Mouse (Mus musculus) forebrain, embryonic 10.5 days (tissue): ENCODE results near the gene Mrps27. TPM values are rescaled to one million over a fixed set of nuclear protein-coding genes. Genes with fewer than 3 reads are reported as not detected.

Source experiments
- DNase-seq: peaks from one replicate; pipeline ENCODE4 v3.0.0-alpha.2; 2017; ENCODE audit warnings: low spot score; ENCODE audit errors: extremely low spot score
- H3K27ac ChIP-seq: fragments of 300-500 bp; sonication (generic); 2 replicates; pipeline ENCODE4 v1.5.1; 2016; ENCODE audit warnings: mild to moderate bottlenecking
- H3K27me3 ChIP-seq: fragments of 300-500 bp; sonication (generic); 2 replicates; pipeline ENCODE4 v1.6.1; 2016; ENCODE audit warnings: mild to moderate bottlenecking; ENCODE audit not compliant: poor library complexity, severe bottlenecking
- H3K36me3 ChIP-seq: fragments of 300-500 bp; sonication (generic); replicated peaks from 2 replicates; pipeline ENCODE4 v1.6.1; 2016; ENCODE audit warnings: mild to moderate bottlenecking, moderate library complexity
- H3K4me1 ChIP-seq: fragments of 300-500 bp; sonication (generic); 2 replicates; pipeline ENCODE4 v1.6.1; 2016
- H3K4me3 ChIP-seq: fragments of 300-500 bp; sonication (generic); 2 replicates; pipeline ENCODE4 v1.5.1; 2016; ENCODE audit warnings: mild to moderate bottlenecking, moderate library complexity
- H3K9me3 ChIP-seq: fragments of 300-500 bp; sonication (generic); 2 replicates; pipeline ENCODE4 v1.6.1; 2016; ENCODE audit warnings: mild to moderate bottlenecking, moderate library complexity
- WGBS: fragments of 180-500 bp; shearing (Covaris S2); methylation state at CpG from one replicate; pipeline ENCODE4 v1.1.7; 2016; 5-methylcytosine and 5-hydroxymethylcytosine counted together
- polyA plus RNA-seq: library from polyadenylated mRNA; unstranded; fragments of >200 nt; fragmentation: Nextera tagmentation; extraction: Ambion mirVana; gene quantifications from 2 replicates; pipeline ENCODE4 v1.2.1, GENCODE M21; 2016

The Mrps27 gene
- polyA plus RNA-seq, 1 experiment from 2014 or later, result 84.1 TPM

- Histone ChIP-seq H3K4me3 (no peak overlapping the region), H3K36me3 (peaks cover 24% of the 10 kb centered on the region), H3K4me1 (peaks cover 9% of the 10 kb centered on the region; the same call in 1 of the 2 replicates), H3K27ac (no peak overlapping the region), H3K9me3 (no peaks in the 10 kb centered on the region), H3K27me3 (no peaks in the 10 kb centered on the region)
- 93% methylated on average over 1 of the region's 1 CpGs for WGBS
- no peak for DNase-seq
Measured at GRCm38 (mm10) chr13:99378223-99378622, 33.6 kb downstream of the Mrps27 start.

GRCm38 (mm10) chr13:99382373-99382772, 37.8 kb downstream of the Mrps27 start:
- DNase-seq, result no peak
- 65% methylated on average over 6 of the region's 6 CpGs for WGBS
- Histone ChIP-seq H3K27me3 (no peaks in the 10 kb centered on the region), H3K9me3 (no peaks in the 10 kb centered on the region), H3K4me1 (peaks cover 17% of the 10 kb centered on the region), H3K4me3 (no peak overlapping the region), H3K27ac (no peak overlapping the region), H3K36me3 (peaks cover 37% of the 10 kb centered on the region)

GRCm38 (mm10) chr13:99384555-99385203, 40.1 kb downstream of the Mrps27 start:
- H3K27ac ChIP-seq, result no peak overlapping the region
- 48% methylated on average over 7 of the region's 7 CpGs for WGBS

GRCm38 (mm10) chr13:99385911-99386310, 41.3 kb downstream of the Mrps27 start:
- no peak for DNase-seq

More at GRCm38 (mm10) chr13:99384555-99385203, 40.1 kb downstream of the Mrps27 start:
- H3K9me3 ChIP-seq, result no peaks in the 10 kb centered on the region
- no peak overlapping the region for H3K4me3 ChIP-seq
- H3K4me1 ChIP-seq, result peaks cover 17% of the 10 kb centered on the region
- no peaks in the 10 kb centered on the region for H3K27me3 ChIP-seq
- peaks cover 29% of the 10 kb centered on the region for H3K36me3 ChIP-seq
- no peak for DNase-seq

GRCm38 (mm10) chr13:99386341-99386740, 41.8 kb downstream of the Mrps27 start:
- Histone ChIP-seq H3K27ac (no peak overlapping the region), H3K9me3 (no peaks in the 10 kb centered on the region), H3K36me3 (peaks cover 31% of the 10 kb centered on the region), H3K27me3 (no peaks in the 10 kb centered on the region), H3K4me1 (peaks cover 22% of the 10 kb centered on the region), H3K4me3 (no peak overlapping the region)
- 91% methylated on average over 7 of the region's 7 CpGs for WGBS
- DNase-seq, result no peak

More at GRCm38 (mm10) chr13:99385911-99386310, 41.3 kb downstream of the Mrps27 start:
- peaks cover 35% of the 10 kb centered on the region for H3K36me3 ChIP-seq
- H3K4me3 ChIP-seq, result no peak overlapping the region
- H3K4me1 ChIP-seq, result peaks cover 17% of the 10 kb centered on the region
- no peaks in the 10 kb centered on the region for H3K27me3 ChIP-seq
- WGBS, result 92% methylated on average over 6 of the region's 6 CpGs
- H3K9me3 ChIP-seq, result no peaks in the 10 kb centered on the region
- H3K27ac ChIP-seq, result no peak overlapping the region

GRCm38 (mm10) chr13:99387901-99388811, 43.6 kb downstream of the Mrps27 start:
- no peaks in the 10 kb centered on the region for H3K9me3 ChIP-seq
- no peaks in the 10 kb centered on the region for H3K27me3 ChIP-seq
- no peak overlapping the region for H3K27ac ChIP-seq
- peaks cover 31% of the 10 kb centered on the region for H3K36me3 ChIP-seq
- WGBS, result 86% methylated on average over 7 of the region's 7 CpGs
- no peak overlapping the region for H3K4me3 ChIP-seq
- DNase-seq, result no peak
- H3K4me1 ChIP-seq, result peaks cover 20% of the 10 kb centered on the region

GRCm38 (mm10) chr13:99391417-99391816, 46.8 kb downstream of the Mrps27 start:
- Histone ChIP-seq H3K4me3 (no peak overlapping the region), H3K9me3 (no peaks in the 10 kb centered on the region), H3K27ac (peak overlapping the region; percentile 48; the same call in 1 of the 2 replicates), H3K27me3 (no peaks in the 10 kb centered on the region), H3K36me3 (peaks cover 19% of the 10 kb centered on the region), H3K4me1 (peaks cover 31% of the 10 kb centered on the region)
- DNase-seq, result no peak
- WGBS, result 89% methylated on average over 3 of the region's 3 CpGs

- Histone ChIP-seq H3K27ac (no peak overlapping the region), H3K36me3 (peaks cover 29% of the 10 kb centered on the region), H3K27me3 (no peaks in the 10 kb centered on the region), H3K9me3 (no peaks in the 10 kb centered on the region), H3K4me3 (no peak overlapping the region), H3K4me1 (peaks cover 46% of the 10 kb centered on the region)
- no peak for DNase-seq
- 86% methylated on average over 3 of the region's 3 CpGs for WGBS
Measured at GRCm38 (mm10) chr13:99393128-99393527, 48.5 kb downstream of the Mrps27 start.

- DNase-seq, result no peak
- 58% methylated on average over 3 of the region's 3 CpGs for WGBS
- Histone ChIP-seq H3K4me3 (no peak overlapping the region), H3K27me3 (no peaks in the 10 kb centered on the region), H3K4me1 (peaks cover 49% of the 10 kb centered on the region), H3K27ac (peak overlapping the region; percentile 78), H3K36me3 (peaks cover 26% of the 10 kb centered on the region), H3K9me3 (no peaks in the 10 kb centered on the region)
Measured at GRCm38 (mm10) chr13:99394694-99395093, 50.1 kb downstream of the Mrps27 start.

- Histone ChIP-seq H3K9me3 (no peaks in the 10 kb centered on the region), H3K4me3 (0 out of 2 replicates have a peak overlapping the region, but pooled peaks have one; percentile 5), H3K27me3 (no peaks in the 10 kb centered on the region), H3K27ac (peak overlapping the region; percentile 78), H3K4me1 (peaks cover 49% of the 10 kb centered on the region), H3K36me3 (peaks cover 24% of the 10 kb centered on the region)
- 34% methylated on average over 12 of the region's 12 CpGs for WGBS
- DNase-seq, result no peak
Measured at GRCm38 (mm10) chr13:99395531-99395930, 50.9 kb downstream of the Mrps27 start.

GRCm38 (mm10) chr13:99397228-99397627, 52.6 kb downstream of the Mrps27 start:
- Histone ChIP-seq H3K27me3 (no peaks in the 10 kb centered on the region), H3K4me3 (no peak overlapping the region), H3K36me3 (peaks cover 30% of the 10 kb centered on the region), H3K27ac (peak overlapping the region; percentile 60), H3K4me1 (peaks cover 48% of the 10 kb centered on the region), H3K9me3 (no peaks in the 10 kb centered on the region)
- DNase-seq, result no peak
- WGBS, result 58% methylated on average over 7 of the region's 7 CpGs

- WGBS, result 95% methylated on average over 12 of the region's 12 CpGs
- no peaks in the 10 kb centered on the region for H3K9me3 ChIP-seq
- DNase-seq, result no peak
- H3K27ac ChIP-seq, result peak overlapping the region; percentile 60
- peaks cover 38% of the 10 kb centered on the region for H3K36me3 ChIP-seq
- no peak overlapping the region for H3K4me3 ChIP-seq
- no peaks in the 10 kb centered on the region for H3K27me3 ChIP-seq
- peaks cover 48% of the 10 kb centered on the region for H3K4me1 ChIP-seq
Measured at GRCm38 (mm10) chr13:99398149-99398701, 53.6 kb downstream of the Mrps27 start.
